Mouse (Mus musculus) testis, adult 2 months (tissue): Measurements from ENCODE around the gene Rnf217. TPM values are rescaled to one million over a fixed set of nuclear protein-coding genes. Genes with fewer than 3 reads are reported as not detected.

ENCODE experiments used
- H3K27ac ChIP-seq: fragments of 200-500 bp; 2 replicates; pipeline ENCODE4 v1.5.1; 2012; ENCODE audit warnings: low read depth, low read length; ENCODE audit not compliant: control insufficient read depth, insufficient read depth
- H3K27me3 ChIP-seq: fragments of 200-500 bp; 2 replicates; pipeline ENCODE4 v1.6.1; 2012; ENCODE audit warnings: mild to moderate bottlenecking, low read length, moderate library complexity; ENCODE audit not compliant: control insufficient read depth, insufficient read depth
- H3K36me3 ChIP-seq: fragments of 200-500 bp; 2 replicates; pipeline ENCODE4 v1.6.1; 2012; ENCODE audit warnings: mild to moderate bottlenecking, low read length; ENCODE audit not compliant: control insufficient read depth, insufficient read depth
- H3K4me1 ChIP-seq: fragments of 200-500 bp; 2 replicates; pipeline ENCODE4 v1.6.1; 2012; ENCODE audit warnings: low read length; ENCODE audit not compliant: control insufficient read depth, insufficient read depth
- H3K4me3 ChIP-seq: fragments of 200-500 bp; 2 replicates; pipeline ENCODE4 v1.5.1; 2012; ENCODE audit warnings: low read depth, mild to moderate bottlenecking, low read length, moderate library complexity, mixed read lengths; ENCODE audit not compliant: control insufficient read depth
- CTCF ChIP-seq: fragments of 200-500 bp; IDR thresholded peaks from 2 replicates; pipeline ENCODE4 v1.5.1; 2012; ENCODE audit warnings: low read depth, mild to moderate bottlenecking, inconsistent platforms, low read length, moderate library complexity; ENCODE audit not compliant: control insufficient read depth, insufficient read depth, insufficient replicate concordance
- POLR2A ChIP-seq: fragments of 200-500 bp; IDR thresholded peaks from 2 replicates; pipeline ENCODE4 v1.6.1; 2012; ENCODE audit warnings: low read depth, mild to moderate bottlenecking, inconsistent platforms, low read length, moderate library complexity; ENCODE audit not compliant: control insufficient read depth
- polyA plus RNA-seq: library from polyadenylated mRNA; depleted of rRNA; stranded (reverse); fragments of >200 nt; gene quantifications from 2 replicates; pipeline ENCODE4 v1.2.3, GENCODE M21; 2012; rRNA removed

Rnf217 gene
- 0.55 and 0.64 TPM in 2 replicates for polyA plus RNA-seq

- Histone ChIP-seq H3K36me3 (no peaks in the 10 kb centered on the region), H3K4me3 (peak within 1 kb of the TSS; percentile 85), H3K27ac (peak within 1 kb of the TSS; percentile 84), H3K4me1 (peaks cover 6% of the 10 kb centered on the region), H3K27me3 (0 out of 2 replicates have a peak, but pooled peaks cover 2% of the 10 kb centered on the region)
- TF ChIP-seq CTCF = no peak
- TF ChIP-seq POLR2A = no peak; the same call in none of the 2 replicates
Observed at GRCm38 (mm10) chr10:31609066-31609961, at the start of gene Rnf217. TSS of gene Rnf217 (minus strand) at chr10:31609184.

- TF ChIP-seq CTCF (no peak), POLR2A (no peak)
- no peaks in the 10 kb centered on the region for H3K36me3 ChIP-seq
- H3K27ac ChIP-seq = no peak overlapping the region
- no peaks in the 10 kb centered on the region for H3K4me1 ChIP-seq
- no peaks in the 10 kb centered on the region for H3K27me3 ChIP-seq
- no peak overlapping the region for H3K4me3 ChIP-seq
Observed at GRCm38 (mm10) chr10:31647270-31647669, 38.3 kb upstream of the Rnf217 start.

DNA sequence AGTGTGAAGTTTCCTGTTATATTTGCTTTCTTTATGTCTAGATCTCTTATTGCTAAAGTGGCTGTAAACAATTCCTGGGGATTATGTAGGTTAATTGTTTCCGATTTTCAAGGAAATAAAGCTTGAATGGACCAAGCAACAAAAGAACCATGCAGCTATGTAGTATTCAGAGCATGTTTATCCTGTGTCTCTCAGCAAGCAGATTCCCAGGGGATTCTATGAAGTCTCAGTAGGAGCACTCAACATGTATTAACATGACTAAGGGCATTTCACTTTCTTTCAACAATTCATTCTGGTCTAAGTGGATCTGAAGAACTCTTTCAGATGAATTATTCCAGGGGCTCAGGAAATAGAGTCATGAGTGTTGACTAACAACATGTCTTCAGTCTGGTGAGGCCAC is 37.1 kb upstream of the Rnf217 start:
- no peak overlapping the region for H3K27ac ChIP-seq
- no peaks in the 10 kb centered on the region for H3K4me1 ChIP-seq
- TF ChIP-seq CTCF (no peak), POLR2A (no peak)

GRCm38 (mm10) chr10:31635098-31635497 is 26.1 kb upstream of the Rnf217 start:
- Histone ChIP-seq H3K4me3 (no peak overlapping the region), H3K4me1 (no peaks in the 10 kb centered on the region), H3K27me3 (no peaks in the 10 kb centered on the region), H3K27ac (no peak overlapping the region), H3K36me3 (no peaks in the 10 kb centered on the region)
- no peak for TF ChIP-seq CTCF
- no peak for TF ChIP-seq POLR2A

More for the DNA sequence above, 37.1 kb upstream of the Rnf217 start:
- H3K27me3 ChIP-seq = no peaks in the 10 kb centered on the region
- no peak overlapping the region for H3K4me3 ChIP-seq
- no peaks in the 10 kb centered on the region for H3K36me3 ChIP-seq

DNA sequence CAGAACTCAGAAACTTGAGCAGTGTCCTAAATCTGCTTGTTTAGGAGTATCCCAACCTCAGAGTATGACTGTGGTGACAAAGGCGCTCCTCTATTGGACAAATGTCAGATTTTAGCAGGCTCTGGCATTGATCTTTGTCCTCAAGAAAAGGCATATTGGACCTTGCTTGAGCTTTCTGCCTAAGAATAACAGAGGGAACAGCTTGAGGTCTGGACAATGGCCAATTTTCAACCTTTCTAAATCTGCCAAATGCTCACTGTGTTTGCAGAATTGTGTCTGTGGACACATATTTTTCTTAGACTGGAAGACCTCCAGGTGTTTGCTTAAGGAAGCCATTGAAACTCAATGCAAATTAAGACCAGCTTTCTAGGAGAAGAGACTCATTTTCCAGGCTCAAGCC is 23.0 kb upstream of the Rnf217 start:
- Histone ChIP-seq H3K36me3 (no peaks in the 10 kb centered on the region), H3K4me3 (no peak overlapping the region), H3K27me3 (no peaks in the 10 kb centered on the region), H3K27ac (no peak overlapping the region), H3K4me1 (no peaks in the 10 kb centered on the region)
- TF ChIP-seq CTCF (no peak), POLR2A (no peak)

GRCm38 (mm10) chr10:31615355-31615754 is 6.4 kb upstream of the Rnf217 start:
- no peak for TF ChIP-seq CTCF
- TF ChIP-seq POLR2A = no peak

DNA sequence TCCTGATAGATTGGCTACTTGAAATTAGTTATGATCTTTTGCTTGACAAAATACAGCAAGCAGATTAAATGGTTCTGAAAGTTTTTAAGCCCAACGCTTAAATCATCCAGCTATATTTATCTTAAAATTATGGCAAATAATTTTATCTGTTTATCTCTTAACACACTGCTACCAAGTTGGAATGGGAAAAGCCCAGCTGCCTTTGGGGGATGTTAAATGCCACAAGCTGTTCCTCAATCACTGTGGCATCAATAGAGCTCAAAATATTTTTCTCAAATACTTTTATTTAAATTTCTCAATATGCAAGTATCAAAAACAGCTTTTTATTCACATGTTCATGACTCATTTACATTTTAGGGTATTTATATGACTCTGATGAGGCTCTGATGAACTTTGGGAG is 5.1 kb upstream of the Rnf217 start:
- Histone ChIP-seq H3K27ac (no peak overlapping the region), H3K4me1 (peaks cover 4% of the 10 kb centered on the region; the same call in 1 of the 2 replicates), H3K27me3 (no peaks in the 10 kb centered on the region), H3K4me3 (no peak overlapping the region), H3K36me3 (no peaks in the 10 kb centered on the region)
- TF ChIP-seq POLR2A (no peak), CTCF (no peak)

More at GRCm38 (mm10) chr10:31615355-31615754, 6.4 kb upstream of the Rnf217 start:
- H3K4me3 ChIP-seq = no peak overlapping the region
- H3K27ac ChIP-seq = no peak overlapping the region
- no peaks in the 10 kb centered on the region for H3K36me3 ChIP-seq
- no peaks in the 10 kb centered on the region for H3K4me1 ChIP-seq
- no peaks in the 10 kb centered on the region for H3K27me3 ChIP-seq
